ENCODE assay signal across 14 mouse cellular contexts in the genomic region with DNA sequence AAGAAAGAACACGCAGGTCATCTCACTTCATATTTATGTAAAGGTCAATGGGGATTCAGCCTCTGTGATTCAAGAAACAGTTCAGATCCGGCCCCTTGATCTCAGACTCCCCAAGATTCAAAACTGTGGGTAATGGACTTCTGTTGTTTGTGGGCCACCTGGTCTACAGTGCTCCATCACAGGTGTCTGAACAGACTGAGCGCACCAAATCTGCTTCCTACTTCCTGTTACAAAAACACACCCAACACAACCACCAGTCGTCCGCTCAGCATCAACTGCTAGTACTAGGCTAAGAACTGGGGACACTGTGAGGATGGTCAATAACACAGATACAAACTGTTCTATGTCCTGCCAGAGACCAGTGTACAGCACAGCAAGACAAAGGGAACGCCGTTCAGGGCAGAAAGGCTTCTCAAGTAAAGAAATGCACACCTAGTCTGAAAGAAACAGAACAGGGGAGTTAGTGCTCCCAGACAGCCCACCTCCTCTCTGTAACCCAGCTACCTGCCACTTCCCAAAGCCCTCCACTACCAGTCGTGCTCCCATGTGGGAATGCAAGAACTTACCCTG.
DNase-seq lines count a peak whose midpoint lies in the region; ATAC-seq and TF ChIP-seq lines count a peak whose summit lies in the region.
"Had no signal": no experiment of that assay in that cellular context is flagged by ENCODE, and none has a peak within 500 bp of the region (broad histone marks: within the 10 kb centered on the region; RNA-seq: fewer than 3 reads in every experiment).

No protein-coding gene starts in this region.

- 83% methylated on average over 8 of the region's 8 CpGs for WGBS in heart, embryonic 10.5 days
- 72% methylated on average over 8 of the region's 8 CpGs for WGBS in lung, postnatal 0 days
- WGBS in stomach, embryonic 14.5 days, result 72% methylated on average over 8 of the region's 8 CpGs

- H3K4me1 ChIP-seq in heart, embryonic 10.5 days, result peaks cover 43% of the 10 kb centered on the region
- peaks cover 14% of the 10 kb centered on the region; the same call in 1 of the 2 replicates for H3K4me1 ChIP-seq in lung, postnatal 0 days (ENCODE audit: insufficient read depth, low read depth, low read length)
- H3K4me1 ChIP-seq in stomach, embryonic 14.5 days (ENCODE audit: control insufficient read depth, insufficient read depth, low read length), result peaks cover 14% of the 10 kb centered on the region

- no peaks in the 10 kb centered on the region for H3K27me3 ChIP-seq in heart, embryonic 10.5 days (ENCODE audit: insufficient read depth, poor library complexity, severe bottlenecking)
- no peaks in the 10 kb centered on the region for H3K27me3 ChIP-seq in lung, postnatal 0 days (replicated peaks; ENCODE audit: insufficient read depth, low read length)
- H3K27me3 ChIP-seq in stomach, embryonic 14.5 days (ENCODE audit: control insufficient read depth, insufficient read depth, low read length), result no peaks in the 10 kb centered on the region
- H3K27me3 ChIP-seq: hindbrain, embryonic 13.5 days had no signal

- no peak overlapping the region for H3K9ac ChIP-seq in lung, postnatal 0 days (replicated peaks; ENCODE audit: low read depth)
- H3K9ac ChIP-seq in stomach, embryonic 14.5 days (replicated peaks; ENCODE audit: low read depth, low read length), result no peak overlapping the region
- H3K9ac ChIP-seq: hindbrain, embryonic 13.5 days; liver, embryonic 14.5 days had no signal

- DNase-seq in heart, embryonic 10.5 days (ENCODE audit: low spot score), result no peak
- no peak for DNase-seq in heart, adult 8-10 months (ENCODE audit: low spot score)
- DNase-seq in lung, postnatal 0 days (ENCODE audit: low spot score), result no peak
- no peak for DNase-seq in lung, postnatal 10 days
- DNase-seq in thymus, postnatal 36 days, result peak; percentile 11 to 23
- DNase-seq in c-Kit-positive CD71-positive TER-119-positive erythroid progenitor cells, embryonic 14.5 days (ENCODE audit: low spot score), result no peak
- DNase-seq in left cerebral cortex, adult 11 months (ENCODE audit: low spot score), result no peak
- DNase-seq: cerebellum, adult 8-10 months; kidney, adult 8-10 months; right cerebral cortex, postnatal 14 days had no signal

- no peak for TF ChIP-seq EP300 in lung, postnatal 0 days (IDR thresholded peaks at IDR 0.05)

- ATAC-seq in lung, postnatal 0 days, result no peak
- ATAC-seq in stomach, embryonic 14.5 days (ENCODE audit: insufficient number of reproducible peaks, insufficient read depth, low FRiP score, low read depth), result no peak

- TF ChIP-seq CTCF in lung, postnatal 0 days (IDR thresholded peaks at IDR 0.05), result no peak

- H3K4me3 ChIP-seq in heart, embryonic 10.5 days, result no peak overlapping the region
- H3K4me3 ChIP-seq in lung, postnatal 0 days (ENCODE audit: low read depth, low read length), result no peak overlapping the region
- no peak overlapping the region for H3K4me3 ChIP-seq in stomach, embryonic 14.5 days (ENCODE audit: low read depth, low read length)
- H3K4me3 ChIP-seq: hindbrain, embryonic 13.5 days; megakaryocyte, embryonic 14.5 days had no signal

- no peaks in the 10 kb centered on the region for H3K9me3 ChIP-seq in heart, embryonic 10.5 days
- no peaks in the 10 kb centered on the region for H3K9me3 ChIP-seq in lung, postnatal 0 days (ENCODE audit: low read length)
- no peaks in the 10 kb centered on the region for H3K9me3 ChIP-seq in stomach, embryonic 14.5 days (ENCODE audit: control insufficient read depth, low read depth, low read length)
- H3K9me3 ChIP-seq: hindbrain, embryonic 13.5 days; megakaryocyte, embryonic 14.5 days had no signal

- no peak overlapping the region for H3K4me2 ChIP-seq in lung, postnatal 0 days (replicated peaks; ENCODE audit: low read depth, low read length)
- 0 out of 2 replicates have a peak overlapping the region, but pooled peaks have one; percentile 2 for H3K4me2 ChIP-seq in stomach, embryonic 14.5 days (replicated peaks; ENCODE audit: low read depth, low read length)
- H3K4me2 ChIP-seq: hindbrain, embryonic 13.5 days had no signal

- H3K27ac ChIP-seq in heart, embryonic 10.5 days, result peak overlapping the region; percentile 42; the same call in 1 of the 2 replicates
- H3K27ac ChIP-seq in lung, postnatal 0 days (ENCODE audit: low read length), result peak overlapping the region; percentile 70
- H3K27ac ChIP-seq in stomach, embryonic 14.5 days (ENCODE audit: low read length), result peak overlapping the region; percentile 61; the same call in 1 of the 2 replicates
- H3K27ac ChIP-seq: hindbrain, embryonic 13.5 days; liver, embryonic 14.5 days had no signal

- no peaks in the 10 kb centered on the region for H3K36me3 ChIP-seq in heart, embryonic 10.5 days
- no peaks in the 10 kb centered on the region for H3K36me3 ChIP-seq in lung, postnatal 0 days (ENCODE audit: insufficient read depth, low read length)
- H3K36me3 ChIP-seq in stomach, embryonic 14.5 days (ENCODE audit: control insufficient read depth, insufficient read depth, low read length), result no peaks in the 10 kb centered on the region
- H3K36me3 ChIP-seq: hindbrain, embryonic 13.5 days had no signal

Comparison
In these comparisons a context has a peak if more than half of its experiments do, and no peak if none do; other contexts are left out.
1. DNase-seq: peak in thymus, postnatal 36 days (2 of 2); none in heart, embryonic 10.5 days (single experiment), heart, adult 8-10 months (single experiment), lung, postnatal 0 days (single experiment), lung, postnatal 10 days (single experiment), c-Kit-positive CD71-positive TER-119-positive erythroid progenitor cells, embryonic 14.5 days (single experiment) and left cerebral cortex, adult 11 months (single experiment).
2. Peak in every context shown above with its lines, with median percentiles within 50 percentile points of each other: H3K27ac ChIP-seq.